Mouse (Mus musculus): ENCODE measurements around the gene Cilp. TPM values are rescaled to one million over a fixed set of nuclear protein-coding genes. Genes with fewer than 3 reads are reported as not detected.
"Not testable (repeated sequence)": the region's sequence is repeated elsewhere in the genome, so short reads cannot be mapped to it uniquely, and the experiment has no call there.

Cilp gene
- not detected for polyA plus RNA-seq (2017; shearing (Covaris generic))

DNA sequence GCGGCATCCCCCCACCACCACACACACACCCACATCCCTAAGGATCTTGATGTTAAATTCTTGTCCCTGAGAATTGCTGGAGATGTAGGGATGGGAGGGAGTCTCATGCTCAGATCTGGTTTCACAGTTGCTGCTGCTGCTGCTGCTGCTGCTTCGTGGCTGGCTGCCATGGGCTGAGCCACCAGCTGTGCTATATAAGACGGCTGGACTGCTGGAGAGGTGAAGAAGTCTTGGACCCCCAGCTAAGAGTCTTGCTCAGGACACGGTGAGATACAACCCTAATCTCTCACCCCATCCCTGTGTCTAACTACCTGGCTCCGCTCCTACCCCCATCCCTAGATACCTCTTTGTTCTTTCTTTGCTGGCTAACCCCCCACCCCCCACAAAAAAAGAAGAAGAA lies at the start of gene Cilp:
Gene Cilp (plus strand): TSS at position 222 of the 400 bp plus-strand sequence.
- ATAC-seq: no peak

GRCm38 (mm10) chr9:65215494-65216126 lies 49.4 kb upstream of the Cilp start:
- ATAC-seq: peak; percentile 7

DNA sequence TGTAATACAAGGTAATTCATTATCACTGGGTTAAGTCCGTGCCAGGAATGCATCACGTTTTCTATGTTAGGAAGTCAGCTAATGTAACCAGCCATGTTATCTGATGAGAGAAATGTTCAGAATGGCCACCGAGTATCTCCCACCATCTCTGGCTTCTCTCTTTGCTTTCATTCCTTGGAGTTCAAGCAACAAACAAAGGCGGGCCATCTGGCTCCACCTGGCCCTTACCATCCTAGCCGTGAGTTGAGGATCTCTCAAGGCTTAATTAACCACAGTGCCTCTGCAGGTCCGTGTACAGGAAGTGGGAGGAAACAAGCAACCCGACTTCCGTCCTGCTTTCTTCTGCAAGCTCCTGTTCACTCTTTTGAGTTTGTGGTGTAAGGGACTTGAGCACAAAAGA lies 48.0 kb upstream of the Cilp start:
- peak; percentile 67 for ATAC-seq

GRCm38 (mm10) chr9:65217661-65218060 lies 47.3 kb upstream of the Cilp start:
- ATAC-seq: no peak

GRCm38 (mm10) chr9:65218916-65219315 lies 46.1 kb upstream of the Cilp start:
- ATAC-seq: no peak

DNA sequence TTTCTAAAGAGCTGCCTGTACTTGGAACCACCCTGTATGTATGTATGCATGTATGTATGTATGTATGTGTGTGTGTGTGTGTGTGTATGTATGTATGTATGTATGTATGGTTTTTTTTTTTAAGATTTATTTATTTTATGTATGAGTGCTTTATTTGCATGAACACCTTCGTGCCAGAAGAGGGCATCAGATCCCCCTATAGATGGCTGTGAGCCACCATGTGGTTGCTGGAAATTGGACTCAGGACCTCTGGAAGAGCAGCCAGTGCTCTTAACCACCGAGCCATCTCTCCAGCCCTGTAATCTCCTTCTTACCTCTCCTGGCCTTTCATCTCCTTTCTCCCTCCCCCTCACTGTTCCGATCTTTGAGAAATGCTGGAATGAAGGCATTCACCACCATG lies 44.6 kb upstream of the Cilp start:
- not testable (repeated sequence) for ATAC-seq

- ATAC-seq: no peak
Measured at GRCm38 (mm10) chr9:65223927-65224326, 41.1 kb upstream of the Cilp start.

DNA sequence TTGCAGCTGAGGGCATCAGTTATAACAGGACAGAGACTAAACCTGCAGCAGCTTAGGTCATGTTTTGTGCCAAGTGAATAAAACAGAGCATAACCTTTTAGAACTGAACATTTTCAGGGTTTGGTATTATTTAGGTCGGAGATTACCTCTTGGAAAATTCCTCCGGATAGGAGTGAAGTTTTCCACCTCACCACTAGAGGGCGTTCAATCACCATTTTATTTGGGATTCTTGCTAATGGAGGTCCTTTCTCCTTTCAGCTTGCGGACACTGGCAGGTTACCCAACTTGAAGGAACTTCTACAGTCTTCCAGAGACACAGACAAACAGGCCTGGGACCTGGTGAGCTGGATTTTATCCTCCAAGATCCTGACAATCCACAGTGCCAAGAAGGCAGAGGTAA lies 39.2 kb upstream of the Cilp start:
- no peak for ATAC-seq

DNA sequence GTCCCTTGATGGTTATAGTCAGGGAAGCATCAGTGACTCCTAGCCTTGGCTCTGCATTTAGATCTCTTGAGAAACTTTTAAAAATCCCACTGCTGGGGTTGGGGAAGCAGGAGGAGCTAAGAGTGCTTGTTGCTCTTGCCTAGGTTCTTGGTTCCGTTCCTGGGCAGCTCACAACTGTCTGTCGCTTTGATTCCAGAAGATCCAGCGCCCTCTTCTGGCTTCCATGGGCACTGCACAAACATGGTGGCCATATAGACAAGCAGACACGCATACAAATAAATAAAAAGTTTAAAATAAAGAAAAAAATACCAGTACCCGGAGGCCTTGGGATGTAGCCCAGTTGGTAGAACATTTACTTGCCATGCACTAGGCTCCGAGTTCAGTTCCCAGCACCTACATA lies 34.7 kb upstream of the Cilp start:
- ATAC-seq: no peak

DNA sequence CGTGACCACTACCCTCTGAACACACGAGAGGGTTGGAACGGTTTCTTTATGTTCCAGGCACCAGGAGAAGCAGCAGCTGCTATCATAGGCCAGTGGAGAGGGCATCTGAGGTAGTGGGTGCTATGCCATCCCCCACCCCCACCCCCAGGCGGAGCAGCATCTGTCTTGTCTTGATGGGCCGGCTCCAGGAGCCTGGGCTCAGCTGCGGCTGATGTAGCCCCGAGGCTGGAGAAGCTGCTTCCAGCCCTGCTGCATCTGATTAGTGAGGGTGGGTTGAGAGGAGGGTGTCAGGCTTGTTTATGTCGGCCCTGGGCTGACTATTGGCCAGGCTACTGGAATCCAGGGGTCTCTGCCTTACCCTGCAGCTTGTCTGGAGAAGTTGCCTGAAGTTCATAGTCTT lies 33.7 kb upstream of the Cilp start:
- ATAC-seq: no peak

DNA sequence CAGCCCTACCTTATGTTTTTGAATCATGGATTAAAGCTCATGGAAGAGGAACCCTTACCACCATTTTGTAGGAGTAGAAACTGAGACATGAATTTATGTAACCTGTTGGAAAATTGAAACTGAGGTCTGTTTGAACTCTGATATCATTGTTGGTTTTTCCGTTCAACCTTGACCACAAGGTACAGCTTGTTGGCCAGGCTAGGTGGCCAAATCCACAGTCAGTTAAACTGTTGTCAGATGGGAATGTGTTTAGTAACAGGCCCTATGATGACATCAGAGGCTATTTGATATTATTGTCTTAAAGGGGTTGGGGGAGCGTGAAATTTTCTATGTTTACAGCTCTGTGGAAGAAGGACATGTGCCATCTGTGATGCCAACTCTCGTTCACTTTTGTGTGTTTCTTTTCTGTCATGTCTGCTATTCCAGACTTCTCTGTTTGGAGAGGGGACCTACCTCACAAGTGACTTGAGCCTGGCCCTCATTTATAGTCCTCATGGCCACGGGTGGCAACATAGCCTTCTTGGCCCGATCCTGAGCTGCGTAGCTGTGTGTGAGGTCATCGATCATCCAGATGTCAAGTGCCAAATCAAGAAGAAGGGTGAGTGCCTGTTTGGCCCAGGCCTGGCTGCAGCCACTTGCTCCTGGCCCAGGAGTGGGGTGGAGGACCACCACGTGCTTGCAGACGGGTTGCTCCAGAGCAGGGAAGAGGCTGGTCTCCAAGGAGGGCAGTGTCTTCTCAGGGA lies 31.6 kb upstream of the Cilp start:
- ATAC-seq: no peak

DNA sequence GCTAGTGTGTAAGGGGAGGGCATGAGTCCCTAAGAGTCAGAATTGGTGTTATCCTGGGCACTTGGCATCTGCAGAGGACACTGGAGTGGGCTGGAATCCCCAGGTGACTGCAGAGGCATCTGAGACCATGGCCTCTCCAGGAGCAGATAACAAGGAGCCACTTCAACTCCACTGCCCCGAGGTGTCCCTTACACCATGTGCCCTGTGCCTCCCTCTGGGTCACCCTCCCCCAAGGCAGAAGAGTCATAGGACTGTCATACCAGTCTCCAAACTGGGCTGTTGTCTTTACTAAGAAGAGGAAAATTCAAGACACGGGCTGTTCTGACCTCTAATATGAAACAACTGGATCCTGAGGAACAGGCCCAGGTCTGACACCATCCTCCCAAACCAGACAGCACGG lies 30.2 kb upstream of the Cilp start:
- no peak for ATAC-seq

DNA sequence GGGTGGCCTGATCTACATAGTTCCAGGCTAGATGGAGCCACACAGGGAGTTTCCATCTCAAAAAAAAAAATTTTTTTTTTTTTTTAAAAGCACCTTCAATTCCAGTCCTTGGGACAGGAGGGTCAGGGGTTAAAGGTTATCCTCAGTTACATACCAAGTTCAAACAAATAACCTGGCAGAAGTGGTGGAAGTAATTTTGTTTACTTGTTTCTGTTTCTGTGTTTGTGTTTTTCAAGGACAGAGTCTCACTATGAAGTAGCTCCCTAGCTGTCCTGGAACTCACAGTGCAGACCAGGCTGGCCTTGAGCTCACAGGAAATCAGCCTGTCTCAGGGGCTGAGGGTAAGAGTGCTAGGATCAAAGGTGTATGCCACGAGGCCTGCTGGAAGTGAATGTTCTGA lies 29.4 kb upstream of the Cilp start:
- no peak for ATAC-seq

DNA sequence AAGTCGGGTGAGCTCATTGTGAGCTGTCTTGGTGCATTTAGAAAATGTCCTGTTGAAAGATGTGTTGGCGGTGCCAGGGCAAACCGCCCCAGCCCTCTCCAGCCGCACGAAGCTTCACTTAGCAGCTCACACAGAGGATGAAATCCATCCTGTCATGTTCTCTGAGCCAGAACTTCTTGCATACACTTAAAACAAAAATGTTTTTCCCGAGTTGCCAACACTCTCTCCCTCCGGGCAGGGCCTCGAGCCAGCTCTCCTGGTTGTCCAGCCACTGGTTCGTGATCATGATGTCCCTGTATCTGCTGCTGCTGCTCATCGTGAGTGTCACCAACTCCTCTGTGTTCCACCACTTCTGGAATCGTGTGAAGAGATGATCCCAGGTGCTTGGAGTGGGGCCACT lies 27.4 kb upstream of the Cilp start:
- no peak for ATAC-seq

DNA sequence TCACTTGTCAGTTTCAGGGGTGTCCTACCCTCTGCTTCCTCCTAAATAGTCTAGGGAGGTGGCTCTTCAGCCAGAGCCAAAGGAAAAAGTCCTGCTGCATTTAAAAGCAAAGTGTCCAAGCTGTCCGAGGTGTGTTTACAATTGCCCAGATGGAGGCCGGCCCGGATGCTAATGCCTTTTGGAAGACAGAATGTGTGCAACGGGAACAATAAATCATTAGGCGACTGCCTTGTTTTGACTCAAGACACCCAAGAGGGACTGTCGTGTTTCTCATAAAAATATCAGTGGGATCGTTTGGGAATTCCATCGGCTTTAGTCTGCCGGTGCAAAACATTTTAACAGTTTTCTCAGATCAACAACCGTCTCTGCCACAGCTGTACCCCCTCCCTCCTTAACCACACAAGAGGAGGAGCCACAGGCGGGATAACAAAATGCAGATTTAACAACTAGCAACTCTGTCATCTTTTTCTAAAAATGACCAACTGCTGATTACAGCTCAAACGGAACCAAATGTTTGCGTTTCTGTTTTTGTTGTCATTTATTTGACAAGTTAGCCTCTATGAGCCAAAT lies 26.7 kb upstream of the Cilp start:
- ATAC-seq: no peak

GRCm38 (mm10) chr9:65239176-65239575 lies 25.8 kb upstream of the Cilp start:
- ATAC-seq: no peak

- ATAC-seq: no peak
Measured at GRCm38 (mm10) chr9:65239731-65240130, 25.2 kb upstream of the Cilp start.

DNA sequence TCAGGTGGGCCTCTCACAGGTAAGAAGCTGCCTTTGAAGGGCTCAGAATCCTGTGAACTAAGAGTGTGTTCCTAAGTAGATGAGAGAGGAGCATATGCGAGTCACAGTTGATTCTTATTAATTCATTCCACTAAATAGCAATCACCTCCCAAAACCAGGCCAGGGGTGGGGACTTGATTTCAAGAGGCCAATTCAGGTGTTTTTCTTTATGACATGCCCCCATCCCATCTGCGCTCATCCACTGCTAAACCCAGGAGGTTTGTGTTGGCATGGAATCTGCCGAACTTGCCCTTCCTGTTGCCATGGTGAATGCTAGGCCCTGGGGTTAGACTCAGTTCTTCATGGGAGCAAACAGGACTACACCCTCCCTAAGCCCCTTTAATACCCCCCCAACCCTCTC lies 24.4 kb upstream of the Cilp start:
- no peak for ATAC-seq

DNA sequence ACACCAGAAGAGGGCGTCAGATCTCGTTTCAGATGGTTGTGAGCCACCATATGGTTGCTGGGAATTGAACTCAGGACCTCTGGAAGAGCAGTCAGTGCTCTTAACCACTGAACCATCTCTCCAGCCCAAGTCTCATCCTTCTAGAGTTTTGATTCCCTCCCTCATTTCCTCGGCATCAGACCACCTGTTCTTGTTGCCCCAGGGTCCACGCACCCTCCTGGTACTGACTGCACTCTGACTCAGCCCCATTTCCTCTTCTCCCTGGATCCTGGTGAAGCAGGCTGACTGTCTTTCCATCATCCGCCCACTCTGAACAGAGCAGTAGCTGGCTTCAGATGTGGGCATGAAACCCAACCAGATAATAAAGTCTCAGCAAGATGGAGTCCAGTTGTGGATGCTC lies 23.0 kb upstream of the Cilp start:
- ATAC-seq: no peak

- no peak for ATAC-seq
Measured at GRCm38 (mm10) chr9:65243249-65243648, 21.7 kb upstream of the Cilp start.

- ATAC-seq: no peak
Measured at GRCm38 (mm10) chr9:65244036-65244806, 20.8 kb upstream of the Cilp start.

DNA sequence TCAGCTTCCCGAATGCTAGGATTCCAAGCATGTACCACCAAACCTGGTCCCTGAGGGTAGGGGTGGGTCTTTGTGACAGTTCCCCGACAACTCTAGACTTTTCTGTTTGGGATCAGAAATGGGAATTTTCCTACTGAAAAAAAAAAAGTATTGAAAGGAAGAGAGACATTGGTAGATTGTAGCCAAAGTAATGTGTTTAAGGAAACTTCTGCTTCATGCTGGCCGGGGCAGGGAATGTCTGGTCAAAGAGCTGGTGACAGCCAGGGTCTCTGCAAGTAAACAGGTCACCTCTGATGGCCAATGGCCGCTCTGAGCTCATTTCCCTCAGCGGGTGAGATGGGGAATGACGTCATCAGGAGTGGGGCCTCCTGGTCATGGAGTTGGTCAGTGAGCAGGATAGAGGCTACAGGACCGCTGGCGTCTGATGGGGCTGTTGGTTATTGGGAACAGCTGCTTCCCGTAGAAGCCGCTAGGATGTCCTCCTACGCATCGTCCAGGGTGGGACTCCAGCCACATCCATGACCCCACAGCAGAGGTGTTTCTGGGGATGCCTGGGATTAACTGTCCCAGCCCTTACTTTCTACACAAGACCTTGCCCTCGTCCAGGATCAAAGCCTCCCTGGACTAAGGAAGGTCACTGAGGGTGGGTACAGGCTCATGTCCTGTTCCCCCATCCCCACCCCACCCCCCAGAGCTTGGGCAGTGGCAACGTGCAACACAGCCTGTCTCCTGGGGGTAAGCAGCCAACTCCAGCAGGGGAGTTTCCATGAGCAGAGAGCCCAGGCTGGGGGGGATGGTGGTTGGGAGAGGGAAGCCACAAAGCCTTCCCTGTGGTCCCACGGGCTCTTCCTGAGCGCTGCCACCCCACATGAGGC lies 17.2 kb upstream of the Cilp start:
- ATAC-seq: no peak

DNA sequence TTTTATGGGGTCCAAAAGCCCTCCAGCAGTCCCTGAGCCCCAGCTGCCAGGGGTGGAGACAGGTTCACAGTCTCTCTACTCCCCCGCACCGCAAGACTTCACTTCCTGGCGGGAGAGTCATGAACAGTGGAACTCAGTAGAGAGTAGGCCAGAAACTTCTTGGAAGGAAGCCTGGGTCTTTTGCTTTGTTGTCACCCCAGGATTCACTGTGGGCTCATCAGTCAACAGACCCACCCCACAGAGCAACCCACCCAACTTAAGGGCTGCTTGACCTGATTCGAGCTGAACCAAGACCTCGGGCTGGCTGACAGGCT lies 16.6 kb upstream of the Cilp start:
- ATAC-seq: no peak

Measured in activated CD4-positive, CD25-positive, alpha-beta regulatory T cell, adult 4 months (primary cell).